Mouse (Mus musculus) erythroblast, embryonic 14.5 days (primary cell): Measurements from ENCODE around the gene Ptpn14.

Experiments
- GATA1 ChIP-seq: IDR thresholded peaks from 2 replicates; pipeline ENCODE4 v1.6.1; 2012; ENCODE audit warnings: low read length, inconsistent platforms, mixed read lengths
- TAL1 ChIP-seq: IDR thresholded peaks from 3 replicates; pipeline ENCODE4 v1.6.1; 2012; ENCODE audit warnings: low read length, inconsistent platforms, mixed read lengths

DNA sequence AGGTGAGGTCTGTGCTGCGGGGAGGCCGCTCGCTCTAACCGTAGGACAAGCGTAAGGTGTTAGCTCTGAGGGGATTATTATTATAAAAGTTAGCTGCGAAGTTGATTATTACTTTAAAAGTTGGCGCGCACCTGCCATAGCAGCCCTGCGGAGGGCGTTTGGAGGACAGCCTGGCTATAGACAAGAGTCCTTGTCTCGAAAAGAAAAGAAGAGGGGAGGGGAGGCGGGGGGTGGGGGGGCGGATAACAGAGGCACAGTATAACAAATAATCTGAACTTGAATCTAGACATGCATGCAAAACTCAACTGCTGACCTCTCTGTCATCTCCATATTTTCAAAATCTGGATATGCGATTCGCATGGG is 39.7 kb upstream of the Ptpn14 start:
- TF ChIP-seq GATA1 (no peak), TAL1 (no peak)
